Mouse (Mus musculus) spleen, embryonic (tissue): ENCODE data around the gene Gm21094.
"Not testable (repeated sequence)": the region's sequence is repeated elsewhere in the genome, so short reads cannot be mapped to it uniquely, and the experiment has no call there.

Experiments
- CTCF ChIA-PET: fragments of 350-600 bp; sonication (Branson Sonifier 250); formaldehyde crosslinking; loops from one replicate; lab custom pipeline; 2022; lab: Charles Lee

Gene Gm21094

GRCm38 (mm10) chrY:32620343-32620742, at the start of gene Gm21094:
TSS of gene Gm21094 (minus strand) at chrY:32620443.
- CTCF ChIA-PET = not testable (repeated sequence)
